Mouse (Mus musculus): ENCODE results near the gene Hnrnpdl. TPM values are rescaled to one million over a fixed set of nuclear protein-coding genes. Genes with fewer than 3 reads are reported as not detected.

Gene Hnrnpdl
- total RNA-seq (2021), result 10 to 100 TPM; 57.6 to 65.2 TPM
- long read RNA-seq, experiment 1, transcript Hnrnpdl-202 (8 exons, 2,752 nt), result major isoform, 14 of 36 reads
- long read RNA-seq, experiment 1, transcript Hnrnpdl-207 (7 exons, 2,374 nt), result minor isoform, 5 of 36 reads
- long read RNA-seq, experiment 1, partial matches to known transcripts, result 8 of 36 reads
- long read RNA-seq, experiment 1, other reads (novel, unspliced or antisense), result 6 of 36 reads
- long read RNA-seq, experiment 2, transcript Hnrnpdl-202 (8 exons, 2,752 nt), result major isoform, 10 of 36 reads
- long read RNA-seq, experiment 2, partial matches to known transcripts, result 16 of 36 reads
- long read RNA-seq, experiment 2, other reads (novel, unspliced or antisense), result 5 of 36 reads

- DNase-seq, result peak; percentile 94 to 96
Measured at GRCm38 (mm10) chr5:100039602-100040142, at the start of gene Hnrnpdl, which contains the start of gene Enoph1. TSS of gene Hnrnpdl (minus strand) at chr5:100039664. TSS of gene Enoph1 (plus strand) at chr5:100039985.

GRCm38 (mm10) chr5:100085097-100085496, 45.6 kb upstream of the Hnrnpdl start:
- DNase-seq, result peak in 1 of 2 experiments; percentile 24

GRCm38 (mm10) chr5:100083953-100084562, 44.6 kb upstream of the Hnrnpdl start:
- DNase-seq, result no peak

- no peak for DNase-seq
Measured at GRCm38 (mm10) chr5:100082006-100082405, 42.5 kb upstream of the Hnrnpdl start.

GRCm38 (mm10) chr5:100079931-100080275, 40.4 kb upstream of the Hnrnpdl start:
- no peak for DNase-seq

DNA sequence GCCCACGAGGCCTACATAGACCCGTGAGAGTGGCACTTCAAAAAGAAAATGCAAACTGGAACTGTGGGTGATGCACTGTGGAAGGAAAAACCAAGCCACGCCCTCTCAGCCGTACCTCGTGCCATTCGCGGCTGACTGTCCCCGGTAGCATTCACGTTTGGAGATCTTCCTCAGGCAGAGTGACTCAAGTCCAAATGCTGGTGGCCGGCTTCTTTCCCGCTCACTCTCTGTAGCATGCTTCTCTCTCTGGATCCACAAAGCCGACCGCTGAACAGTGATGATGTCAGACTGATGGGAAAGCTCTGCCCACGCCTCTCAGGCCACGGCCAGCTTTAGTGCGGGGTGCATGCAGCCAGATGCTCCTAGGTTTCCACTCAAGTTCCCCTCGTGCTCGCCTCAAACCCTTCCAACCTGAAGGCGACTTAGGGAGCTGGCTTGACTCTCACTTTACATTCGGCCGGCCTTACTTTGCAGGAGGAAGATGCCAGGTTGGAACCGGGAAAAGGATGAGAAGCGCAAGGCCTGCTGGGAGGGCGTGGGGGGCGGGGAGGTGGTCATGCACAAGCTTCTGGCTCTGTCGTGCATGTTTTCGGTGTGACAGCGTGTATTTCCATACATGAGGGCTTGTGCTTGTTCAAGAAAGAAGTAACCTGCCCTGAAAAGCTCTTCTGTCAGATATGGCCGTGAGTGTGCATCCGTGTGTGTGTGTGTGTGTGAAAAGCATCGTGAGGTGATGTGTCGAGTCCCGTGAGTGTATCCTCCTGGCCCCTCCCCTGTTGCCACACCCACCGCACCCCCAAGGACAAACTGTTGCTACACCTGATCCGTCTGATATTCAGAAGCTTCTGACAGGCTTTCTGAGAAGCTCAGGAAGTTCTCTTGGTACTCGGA, 39.8 kb upstream of the Hnrnpdl start:
- DNase-seq, result peak in 1 of 2 experiments; percentile 25

- no peak for DNase-seq
Measured at GRCm38 (mm10) chr5:100074571-100074970, 35.1 kb upstream of the Hnrnpdl start.

GRCm38 (mm10) chr5:100072557-100072956, 33.1 kb upstream of the Hnrnpdl start:
- no peak for DNase-seq

DNA sequence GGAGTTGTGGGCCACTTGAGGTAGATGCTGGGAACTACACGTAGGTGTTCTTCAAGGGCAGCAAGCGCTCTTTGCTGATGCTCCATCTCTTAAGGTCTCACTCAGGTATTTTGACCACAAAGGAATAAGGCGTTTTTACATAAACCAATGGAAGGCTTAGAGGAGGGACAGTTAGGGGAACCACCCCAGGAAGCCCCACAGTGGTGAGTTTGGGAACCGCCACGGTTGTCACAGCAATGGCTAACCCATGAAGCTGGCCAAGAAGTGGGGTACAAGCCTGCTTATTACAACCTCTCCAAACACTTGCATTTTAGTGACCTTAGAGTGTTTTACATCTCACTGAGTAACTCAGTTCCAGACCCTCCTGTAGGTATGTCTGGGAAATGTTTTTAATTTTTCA, 32.1 kb upstream of the Hnrnpdl start:
- DNase-seq, result no peak

DNA sequence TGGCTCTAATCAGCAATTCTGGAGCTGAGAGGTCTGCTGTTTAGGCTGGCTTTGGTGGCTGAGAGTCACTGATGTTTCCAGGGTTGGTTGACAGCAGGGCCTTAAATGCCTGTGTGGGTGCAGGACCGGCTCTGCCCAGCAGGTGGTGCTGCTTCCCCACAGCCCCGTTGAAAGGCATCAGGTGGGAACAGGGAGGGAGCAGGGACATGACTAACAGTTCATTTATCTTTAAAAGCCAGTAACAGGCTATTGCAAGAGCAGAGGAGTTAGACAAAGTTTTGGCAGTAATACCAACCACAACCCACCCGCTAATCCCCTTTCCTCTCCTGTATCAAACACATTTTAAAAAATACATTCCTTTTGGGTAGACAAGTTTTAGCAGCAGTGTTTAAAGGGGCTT, 30.8 kb upstream of the Hnrnpdl start:
- peak; percentile 74 to 91 for DNase-seq

GRCm38 (mm10) chr5:100069526-100069925, 30.1 kb upstream of the Hnrnpdl start:
- no peak for DNase-seq

GRCm38 (mm10) chr5:100067579-100067978, 28.1 kb upstream of the Hnrnpdl start:
- DNase-seq, result no peak

GRCm38 (mm10) chr5:100060876-100061275, 21.4 kb upstream of the Hnrnpdl start:
- no peak for DNase-seq

DNA sequence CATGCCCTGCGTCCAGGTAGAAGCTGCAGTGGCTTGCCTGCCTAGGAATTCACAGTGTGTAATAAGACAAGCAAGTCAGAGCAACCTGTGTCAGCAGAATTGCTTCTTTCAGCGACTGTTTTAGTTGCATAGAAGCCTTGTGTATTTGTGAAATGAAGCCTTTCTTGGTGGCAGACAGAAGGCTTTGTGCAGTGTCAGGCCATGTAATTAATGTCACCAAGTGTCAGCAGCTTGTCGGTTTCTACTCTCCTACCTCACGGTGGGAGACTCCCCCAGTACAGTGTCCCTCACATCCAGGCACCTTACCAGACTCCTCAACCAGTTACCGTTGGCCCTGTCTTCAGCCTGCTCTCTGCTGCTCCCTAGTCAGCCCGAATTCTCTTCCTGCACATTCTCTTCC, 19.9 kb upstream of the Hnrnpdl start:
- no peak for DNase-seq

GRCm38 (mm10) chr5:100058729-100059128, 19.3 kb upstream of the Hnrnpdl start:
- DNase-seq, result no peak

- DNase-seq, result no peak
Measured at GRCm38 (mm10) chr5:100057461-100058209, 18.2 kb upstream of the Hnrnpdl start.

DNA sequence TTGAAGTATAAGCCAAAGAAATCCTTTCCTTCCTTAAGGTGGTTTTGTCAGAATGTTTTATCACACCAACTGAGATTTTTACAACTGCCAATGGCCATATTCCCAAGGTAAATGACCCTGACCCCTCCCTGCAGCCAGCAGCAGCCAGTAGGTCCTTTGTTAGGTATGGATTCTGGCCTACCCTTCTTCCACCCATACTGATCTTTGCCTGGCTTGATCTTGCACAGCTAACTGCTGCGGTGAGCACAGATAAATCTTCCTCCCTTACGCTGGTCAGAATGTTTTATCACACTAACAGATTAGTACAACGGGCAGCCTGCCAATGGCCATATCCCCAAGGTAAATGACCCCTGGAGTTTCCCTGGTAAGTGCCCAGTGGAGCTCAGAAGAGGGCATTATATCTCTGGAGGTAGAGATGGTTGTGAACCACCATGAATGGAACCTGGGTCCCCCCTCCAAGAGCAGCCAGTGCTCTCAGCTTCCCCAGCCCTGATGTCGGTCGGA, 16.5 kb upstream of the Hnrnpdl start:
- no peak for DNase-seq

- no peak for DNase-seq
Measured at GRCm38 (mm10) chr5:100054807-100055547, 15.5 kb upstream of the Hnrnpdl start.

GRCm38 (mm10) chr5:100052728-100053127, 13.3 kb upstream of the Hnrnpdl start:
- no peak for DNase-seq

GRCm38 (mm10) chr5:100049904-100050303, 10.4 kb upstream of the Hnrnpdl start:
- no peak for DNase-seq

DNA sequence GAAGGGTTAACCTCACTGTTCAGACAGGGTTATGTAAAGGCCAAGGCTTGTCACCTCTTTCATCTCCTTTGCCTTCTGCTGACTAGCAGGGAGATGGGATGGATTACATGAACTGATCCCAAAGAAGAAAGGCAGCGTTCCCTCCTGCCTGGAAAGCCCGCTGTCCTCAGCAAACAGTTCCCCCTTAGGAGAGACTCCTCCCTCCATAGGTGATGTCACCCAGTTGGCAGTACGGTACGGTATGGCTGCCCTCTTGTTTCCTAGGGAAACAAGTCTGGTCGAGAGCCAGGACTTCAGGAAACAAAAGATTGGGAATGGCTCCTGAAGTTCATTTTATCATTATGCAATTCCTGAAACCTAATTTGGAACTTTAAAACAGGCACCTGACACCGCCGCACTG, 8.4 kb upstream of the Hnrnpdl start:
- peak in 1 of 2 experiments; percentile 33 for DNase-seq
